Mouse (Mus musculus): ENCODE measurements around the gene Aqp9. TPM values are rescaled to one million over a fixed set of nuclear protein-coding genes. Genes with fewer than 3 reads are reported as not detected.

Gene Aqp9
- polyA plus RNA-seq, 1 experiment from 2014 or later, result 0.51 TPM

DNA sequence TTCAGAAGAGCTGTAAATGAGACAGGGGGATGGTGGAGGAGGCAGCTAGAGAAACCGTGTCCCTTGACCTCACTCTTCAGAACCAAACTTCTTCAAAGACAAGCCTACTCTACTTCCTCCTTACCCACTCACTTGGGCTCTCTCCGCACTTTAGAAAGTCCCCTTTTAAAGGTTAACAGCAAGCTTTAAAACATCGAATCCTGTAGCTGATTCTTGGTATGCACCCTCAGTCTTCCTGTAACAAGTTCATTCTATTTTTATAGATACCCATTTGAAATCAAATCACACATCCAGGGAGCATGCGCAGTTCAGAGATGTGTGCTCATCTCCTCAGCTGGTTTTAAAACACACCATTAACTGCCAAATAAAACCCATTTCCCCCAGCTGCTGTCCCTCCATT is 33.8 kb upstream of the Aqp9 start:
- no peak overlapping the region for H3K4me2 ChIP-seq (ENCODE audit: low read depth, low read length)
- no peak overlapping the region for H3K9ac ChIP-seq (ENCODE audit: low read length)
- no peak for ATAC-seq (replicated peaks; ENCODE audit: extremely low read depth, insufficient read depth, low FRiP score)
- no peaks in the 10 kb centered on the region for H3K9me3 ChIP-seq (replicated peaks; ENCODE audit: control insufficient read depth, low read length)
- WGBS, result 69% methylated on average over 4 of the region's 4 CpGs
- H3K27ac ChIP-seq (ENCODE audit: low read length), result no peak overlapping the region
- H3K27me3 ChIP-seq (ENCODE audit: control insufficient read depth, insufficient read depth, low read length), result no peaks in the 10 kb centered on the region
- no peaks in the 10 kb centered on the region for H3K4me1 ChIP-seq (ENCODE audit: control insufficient read depth, insufficient read depth, low read length)
- no peak overlapping the region for H3K4me3 ChIP-seq (ENCODE audit: low read length)
- no peaks in the 10 kb centered on the region for H3K36me3 ChIP-seq (ENCODE audit: control insufficient read depth, insufficient read depth)

DNA sequence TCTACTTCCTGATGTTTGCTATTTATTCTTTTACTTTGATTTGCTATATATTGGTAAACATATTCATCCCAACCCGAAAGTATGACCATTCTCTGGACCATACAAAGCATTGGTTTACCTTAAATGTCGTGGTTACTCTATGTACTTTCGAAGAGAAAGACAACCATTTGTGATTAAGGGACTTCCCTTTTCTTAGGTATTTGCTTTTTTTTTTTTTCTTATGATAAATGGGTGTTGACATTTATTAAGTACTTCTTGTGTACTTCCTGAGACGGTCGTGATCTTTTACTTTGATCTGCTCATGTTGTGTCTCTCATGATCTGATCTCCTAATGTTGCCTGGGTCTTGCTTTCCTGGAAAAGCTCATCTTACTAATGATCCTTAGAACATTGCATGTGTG is 30.3 kb upstream of the Aqp9 start:
- no peak overlapping the region for H3K27ac ChIP-seq (ENCODE audit: low read length)
- no peak overlapping the region for H3K4me2 ChIP-seq (ENCODE audit: low read depth, low read length)
- H3K36me3 ChIP-seq (ENCODE audit: control insufficient read depth, insufficient read depth), result no peaks in the 10 kb centered on the region
- WGBS, result 77% methylated on average over 5 of the region's 5 CpGs
- no peaks in the 10 kb centered on the region for H3K4me1 ChIP-seq (ENCODE audit: control insufficient read depth, insufficient read depth, low read length)
- H3K27me3 ChIP-seq (ENCODE audit: control insufficient read depth, insufficient read depth, low read length), result no peaks in the 10 kb centered on the region
- no peak overlapping the region for H3K9ac ChIP-seq (ENCODE audit: low read length)
- no peak overlapping the region for H3K4me3 ChIP-seq (ENCODE audit: low read length)
- ATAC-seq (replicated peaks; ENCODE audit: extremely low read depth, insufficient read depth, low FRiP score), result no peak
- H3K9me3 ChIP-seq (replicated peaks; ENCODE audit: control insufficient read depth, low read length), result no peaks in the 10 kb centered on the region

DNA sequence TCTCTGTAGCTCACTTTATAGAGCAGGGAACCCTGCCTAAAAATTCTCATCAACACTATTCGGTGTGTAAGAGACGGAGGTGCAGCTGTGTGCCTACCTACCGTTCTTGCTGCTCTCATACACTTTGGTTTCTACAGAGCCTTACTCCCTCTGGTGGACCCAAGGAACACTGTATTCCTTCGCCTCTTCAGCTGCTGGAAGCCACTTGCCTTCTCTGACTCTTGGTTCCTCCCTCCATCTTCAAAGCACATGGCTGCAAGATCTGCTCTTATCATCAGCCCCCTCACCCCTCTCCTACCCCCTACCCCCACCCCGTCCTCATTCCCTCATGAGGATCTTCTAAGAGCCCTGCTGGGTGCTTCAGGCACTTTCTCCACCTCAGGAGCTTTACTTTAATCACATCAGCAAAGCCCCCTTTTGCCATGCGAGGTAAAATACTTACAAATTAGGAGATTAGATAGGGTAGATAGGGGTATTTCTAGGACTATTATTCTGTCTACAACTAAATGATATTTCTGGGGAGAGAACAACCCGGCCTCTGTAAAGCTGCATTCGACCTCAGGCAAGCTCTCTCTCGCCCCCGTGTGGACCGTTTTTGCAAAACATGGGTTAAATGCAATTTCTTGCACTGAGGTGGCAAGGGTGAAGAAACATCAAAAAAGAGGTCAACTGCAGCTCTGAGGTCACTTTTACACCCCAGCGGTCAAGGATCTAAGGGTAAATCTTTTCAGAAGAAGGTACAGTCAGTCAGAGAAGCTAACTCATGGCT is 20.3 kb upstream of the Aqp9 start:
- Histone ChIP-seq H3K9me3 (replicated peaks; ENCODE audit: control insufficient read depth, low read length) (no peaks in the 10 kb centered on the region; the same call in 1 of the 2 replicates), H3K4me1 (ENCODE audit: control insufficient read depth, insufficient read depth, low read length) (peaks cover 3% of the 10 kb centered on the region), H3K4me2 (ENCODE audit: low read depth, low read length) (peak overlapping the region; percentile 65), H3K4me3 (ENCODE audit: low read length) (peak overlapping the region; percentile 30), H3K27me3 (ENCODE audit: control insufficient read depth, insufficient read depth, low read length) (no peaks in the 10 kb centered on the region), H3K27ac (ENCODE audit: low read length) (no peak overlapping the region), H3K36me3 (ENCODE audit: control insufficient read depth, insufficient read depth) (no peaks in the 10 kb centered on the region), H3K9ac (ENCODE audit: low read length) (peak overlapping the region; percentile 43; the same call in 1 of the 2 replicates)
- 4% methylated on average over 12 of the region's 12 CpGs for WGBS
- 0 out of 2 replicates have a peak, but pooled peaks have one; percentile 45 for ATAC-seq (replicated peaks; ENCODE audit: extremely low read depth, insufficient read depth, low FRiP score)

DNA sequence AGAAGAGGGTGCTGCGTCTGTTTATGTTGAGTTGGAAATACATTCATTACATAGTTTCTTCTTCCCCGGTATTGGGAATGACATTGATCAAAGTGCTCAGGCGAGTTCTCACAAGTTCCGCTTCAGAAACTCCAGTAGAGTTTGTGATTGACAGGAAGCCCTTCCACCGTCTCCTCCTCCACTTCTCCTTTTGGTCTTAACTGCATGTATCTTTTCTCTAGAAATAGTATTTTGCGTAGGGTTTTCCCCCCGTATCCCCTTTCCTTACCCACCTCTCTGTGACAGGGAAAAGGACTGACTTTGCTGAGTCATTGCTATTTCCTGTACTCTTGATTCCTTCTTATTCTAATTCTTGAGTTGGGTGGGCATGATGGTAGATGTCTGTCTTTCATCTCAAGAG is 18.9 kb upstream of the Aqp9 start:
- WGBS, result 83% methylated on average over 7 of the region's 7 CpGs
- no peak overlapping the region for H3K27ac ChIP-seq (ENCODE audit: low read length)
- ATAC-seq (replicated peaks; ENCODE audit: extremely low read depth, insufficient read depth, low FRiP score), result no peak

DNA sequence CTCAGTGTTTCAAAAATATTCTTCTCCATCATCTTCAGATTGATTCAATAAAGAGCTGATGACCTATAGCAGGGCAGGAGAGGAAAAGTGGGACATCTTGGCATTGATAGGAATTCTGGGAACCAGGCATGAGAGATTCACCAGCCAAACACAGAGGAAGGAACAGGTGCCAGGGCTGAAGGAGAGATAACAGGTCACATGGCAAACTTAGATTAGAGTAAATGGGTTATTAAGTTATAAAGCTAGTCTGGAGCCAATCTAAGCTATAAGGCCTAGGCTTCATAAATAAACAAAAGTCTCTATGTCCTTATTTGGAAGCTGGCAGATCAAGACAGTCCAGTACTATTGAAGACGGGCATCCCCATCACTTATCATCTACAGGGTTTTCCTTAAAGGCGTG is 17.3 kb upstream of the Aqp9 start:
- peaks cover 2% of the 10 kb centered on the region; the same call in 1 of the 2 replicates for H3K9me3 ChIP-seq (replicated peaks; ENCODE audit: control insufficient read depth, low read length)
- H3K27me3 ChIP-seq (ENCODE audit: control insufficient read depth, insufficient read depth, low read length), result no peaks in the 10 kb centered on the region
- WGBS, result 72% methylated on average over 2 of the region's 2 CpGs
- ATAC-seq (replicated peaks; ENCODE audit: extremely low read depth, insufficient read depth, low FRiP score), result no peak
- H3K9ac ChIP-seq (ENCODE audit: low read length), result no peak overlapping the region
- no peak overlapping the region for H3K4me2 ChIP-seq (ENCODE audit: low read depth, low read length)
- no peak overlapping the region for H3K27ac ChIP-seq (ENCODE audit: low read length)
- H3K36me3 ChIP-seq (ENCODE audit: control insufficient read depth, insufficient read depth), result no peaks in the 10 kb centered on the region
- peaks cover 3% of the 10 kb centered on the region for H3K4me1 ChIP-seq (ENCODE audit: control insufficient read depth, insufficient read depth, low read length)
- H3K4me3 ChIP-seq (ENCODE audit: low read length), result no peak overlapping the region

More for the DNA sequence above, 18.9 kb upstream of the Aqp9 start:
- Histone ChIP-seq H3K9ac (ENCODE audit: low read length) (no peak overlapping the region), H3K9me3 (replicated peaks; ENCODE audit: control insufficient read depth, low read length) (peaks cover 2% of the 10 kb centered on the region; the same call in 1 of the 2 replicates), H3K4me3 (ENCODE audit: low read length) (no peak overlapping the region), H3K4me2 (ENCODE audit: low read depth, low read length) (no peak overlapping the region), H3K27me3 (ENCODE audit: control insufficient read depth, insufficient read depth, low read length) (no peaks in the 10 kb centered on the region), H3K4me1 (ENCODE audit: control insufficient read depth, insufficient read depth, low read length) (peaks cover 3% of the 10 kb centered on the region), H3K36me3 (ENCODE audit: control insufficient read depth, insufficient read depth) (no peaks in the 10 kb centered on the region)

DNA sequence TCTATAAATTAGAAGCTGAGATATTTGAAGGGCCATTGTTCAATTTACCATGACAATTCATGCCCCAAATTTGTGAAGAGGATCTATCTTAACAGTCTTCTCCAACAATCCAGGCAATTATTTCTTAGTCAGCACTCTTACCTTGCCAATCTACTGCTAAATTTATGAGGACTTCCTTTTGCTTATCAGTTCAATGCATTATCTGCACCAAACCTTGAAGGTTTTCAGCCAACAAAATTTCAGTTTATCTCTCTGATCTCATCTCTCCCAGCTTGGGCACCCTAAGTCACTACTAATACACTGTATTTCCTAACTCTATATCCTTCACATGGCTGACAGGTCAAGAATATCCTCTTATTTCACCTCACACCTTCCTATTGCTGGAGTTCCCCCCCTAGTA is 16.8 kb upstream of the Aqp9 start:
- peaks cover 3% of the 10 kb centered on the region for H3K4me1 ChIP-seq (ENCODE audit: control insufficient read depth, insufficient read depth, low read length)
- no peaks in the 10 kb centered on the region for H3K27me3 ChIP-seq (ENCODE audit: control insufficient read depth, insufficient read depth, low read length)
- H3K36me3 ChIP-seq (ENCODE audit: control insufficient read depth, insufficient read depth), result no peaks in the 10 kb centered on the region
- no peak overlapping the region for H3K9ac ChIP-seq (ENCODE audit: low read length)
- no peak overlapping the region for H3K4me2 ChIP-seq (ENCODE audit: low read depth, low read length)
- no peak for ATAC-seq (replicated peaks; ENCODE audit: extremely low read depth, insufficient read depth, low FRiP score)
- no peak overlapping the region for H3K27ac ChIP-seq (ENCODE audit: low read length)
- peaks cover 2% of the 10 kb centered on the region; the same call in 1 of the 2 replicates for H3K9me3 ChIP-seq (replicated peaks; ENCODE audit: control insufficient read depth, low read length)
- H3K4me3 ChIP-seq (ENCODE audit: low read length), result no peak overlapping the region

DNA sequence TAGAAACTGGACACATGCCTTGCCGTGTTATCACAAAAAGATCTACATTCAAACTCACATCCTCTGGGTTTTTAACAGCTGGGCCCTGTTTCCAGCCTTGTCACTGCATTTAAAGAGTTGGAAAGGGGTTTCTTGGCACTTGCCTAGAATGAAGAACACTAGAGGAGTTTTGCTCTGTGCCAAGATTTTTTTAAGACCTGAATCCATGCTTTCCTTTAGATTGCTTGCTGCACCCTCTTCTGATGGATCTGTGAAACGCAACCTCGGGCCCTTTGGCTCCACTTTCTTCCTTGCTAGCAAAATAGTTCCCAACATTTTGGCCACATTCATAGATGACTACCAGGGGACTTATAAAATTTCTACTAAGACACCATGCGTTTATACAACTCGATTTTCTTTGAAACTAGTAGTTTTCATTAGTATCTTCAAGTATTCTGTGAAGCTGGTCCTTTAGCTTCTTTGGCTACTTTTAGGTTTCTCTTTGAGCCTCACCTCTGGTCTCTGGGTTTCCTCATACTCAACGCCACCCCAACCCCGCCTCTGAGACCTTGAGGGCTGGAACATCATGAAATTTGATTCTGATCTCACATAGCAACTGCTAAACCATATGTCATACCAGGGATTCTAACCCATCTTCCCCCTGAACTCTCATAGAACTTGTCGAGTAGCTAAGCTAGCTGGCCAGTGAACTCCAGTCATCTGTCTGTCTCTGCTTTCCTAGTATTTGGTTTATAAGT is 11.7 kb upstream of the Aqp9 start:
- H3K4me2 ChIP-seq (ENCODE audit: low read depth, low read length), result no peak overlapping the region
- H3K9me3 ChIP-seq (replicated peaks; ENCODE audit: control insufficient read depth, low read length), result peaks cover 2% of the 10 kb centered on the region; the same call in 1 of the 2 replicates
- ATAC-seq (replicated peaks; ENCODE audit: extremely low read depth, insufficient read depth, low FRiP score), result no peak
- H3K4me1 ChIP-seq (ENCODE audit: control insufficient read depth, insufficient read depth, low read length), result no peaks in the 10 kb centered on the region
- no peak overlapping the region for H3K27ac ChIP-seq (ENCODE audit: low read length)
- no peak overlapping the region for H3K9ac ChIP-seq (ENCODE audit: low read length)
- H3K36me3 ChIP-seq (ENCODE audit: control insufficient read depth, insufficient read depth), result no peaks in the 10 kb centered on the region
- 61% methylated on average over 8 of the region's 8 CpGs for WGBS
- no peaks in the 10 kb centered on the region for H3K27me3 ChIP-seq (ENCODE audit: control insufficient read depth, insufficient read depth, low read length)
- no peak overlapping the region for H3K4me3 ChIP-seq (ENCODE audit: low read length)

DNA sequence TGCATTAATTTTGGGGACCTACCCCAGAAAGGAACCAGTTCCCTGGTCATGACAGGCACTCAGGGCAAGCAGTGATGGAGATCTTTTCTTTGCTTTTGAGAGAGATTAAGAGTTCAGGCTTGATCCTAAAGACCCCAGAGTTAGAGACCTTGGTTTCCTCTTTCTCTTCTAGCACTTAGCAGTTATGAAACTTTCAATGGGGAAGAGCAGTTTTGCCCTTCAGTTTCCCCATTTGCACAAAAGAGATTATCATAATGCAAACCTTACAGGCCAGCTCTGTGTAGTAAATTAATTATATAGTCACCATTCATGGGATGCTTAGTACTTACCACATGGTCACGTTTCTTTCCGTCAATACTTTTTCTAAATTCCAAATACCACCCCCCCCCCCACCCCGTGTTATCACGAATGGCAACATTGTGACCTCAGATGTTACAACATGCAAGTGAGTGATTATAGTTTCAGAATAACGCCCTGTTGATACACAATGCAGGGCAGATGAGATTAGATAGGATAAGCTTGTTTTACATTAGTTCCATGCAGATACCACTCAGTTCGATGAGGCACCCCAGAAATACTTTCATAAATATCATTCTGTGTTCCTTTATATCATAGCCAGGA is 10.9 kb upstream of the Aqp9 start:
- no peak overlapping the region for H3K27ac ChIP-seq (ENCODE audit: low read length)
- H3K27me3 ChIP-seq (ENCODE audit: control insufficient read depth, insufficient read depth, low read length), result no peaks in the 10 kb centered on the region
- H3K4me3 ChIP-seq (ENCODE audit: low read length), result no peak overlapping the region
- H3K4me2 ChIP-seq (ENCODE audit: low read depth, low read length), result no peak overlapping the region
- no peak for ATAC-seq (replicated peaks; ENCODE audit: extremely low read depth, insufficient read depth, low FRiP score)
- no peaks in the 10 kb centered on the region for H3K36me3 ChIP-seq (ENCODE audit: control insufficient read depth, insufficient read depth)
- no peak overlapping the region for H3K9ac ChIP-seq (ENCODE audit: low read length)
- WGBS, result 69% methylated on average over 6 of the region's 6 CpGs
- no peaks in the 10 kb centered on the region for H3K4me1 ChIP-seq (ENCODE audit: control insufficient read depth, insufficient read depth, low read length)
- H3K9me3 ChIP-seq (replicated peaks; ENCODE audit: control insufficient read depth, low read length), result peaks cover 2% of the 10 kb centered on the region; the same call in 1 of the 2 replicates

DNA sequence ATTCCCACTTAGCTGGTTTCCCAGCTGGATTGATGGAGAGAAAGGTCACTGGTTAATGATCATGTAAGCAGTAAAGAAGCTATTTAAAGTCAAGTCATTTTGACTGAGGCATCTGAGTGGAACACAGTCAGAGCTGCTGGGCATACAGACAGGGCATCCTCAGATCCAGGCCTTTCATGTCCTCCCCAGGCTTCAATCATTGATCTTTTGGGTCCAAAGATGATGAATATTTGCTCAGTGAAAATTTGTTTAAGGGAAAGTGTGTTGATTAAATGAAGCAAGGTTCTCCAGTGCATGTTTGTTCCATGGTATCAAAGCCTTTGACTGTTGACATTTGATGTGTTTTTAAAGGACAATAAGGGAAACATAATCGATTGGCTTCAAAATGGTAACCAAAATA is 7.2 kb upstream of the Aqp9 start:
- Histone ChIP-seq H3K9ac (ENCODE audit: low read length) (no peak overlapping the region), H3K27me3 (ENCODE audit: control insufficient read depth, insufficient read depth, low read length) (no peaks in the 10 kb centered on the region), H3K4me2 (ENCODE audit: low read depth, low read length) (no peak overlapping the region), H3K4me1 (ENCODE audit: control insufficient read depth, insufficient read depth, low read length) (no peaks in the 10 kb centered on the region), H3K27ac (ENCODE audit: low read length) (no peak overlapping the region), H3K9me3 (replicated peaks; ENCODE audit: control insufficient read depth, low read length) (no peaks in the 10 kb centered on the region), H3K4me3 (ENCODE audit: low read length) (no peak overlapping the region), H3K36me3 (ENCODE audit: control insufficient read depth, insufficient read depth) (no peaks in the 10 kb centered on the region)
- no peak for ATAC-seq (replicated peaks; ENCODE audit: extremely low read depth, insufficient read depth, low FRiP score)
- WGBS, result 79% methylated on average over 1 of the region's 1 CpGs

Data from heart, embryonic 16.5 days (tissue).